Comparison of ENCODE assay signal across 9 mouse cellular contexts in genomic region chr17:45592606-45593431, GRCm38 (mm10). TPM values are rescaled to one million over a fixed set of nuclear protein-coding genes. Genes with fewer than 3 reads are reported as not detected.
DNase-seq lines count a peak whose midpoint lies in the region; ATAC-seq and TF ChIP-seq lines count a peak whose summit lies in the region.
"Had no signal": no experiment of that assay in that cellular context is flagged by ENCODE, and none has a peak within 500 bp of the region (broad histone marks: within the 10 kb centered on the region; RNA-seq: fewer than 3 reads in every experiment).

No protein-coding gene starts in this region.

- H3K9me3 ChIP-seq in lung, embryonic 15.5 days: no peaks in the 10 kb centered on the region
- H3K9me3 ChIP-seq in embryonic facial prominence, embryonic 14.5 days (ENCODE audit: control insufficient read depth, low read length): no peaks in the 10 kb centered on the region
- H3K9me3 ChIP-seq in heart, embryonic 16.5 days (replicated peaks; ENCODE audit: control insufficient read depth, low read length): no peaks in the 10 kb centered on the region
- H3K9me3 ChIP-seq in midbrain, postnatal 0 days (ENCODE audit: low read length): no peaks in the 10 kb centered on the region

- TF ChIP-seq POLR2A in lung, adult 2 months (IDR thresholded peaks at IDR 0.05; ENCODE audit: borderline replicate concordance, extremely low read depth, low read depth, low read length): no peak

- 37% methylated on average over 8 of the region's 8 CpGs for WGBS in lung, embryonic 15.5 days
- 40% methylated on average over 8 of the region's 8 CpGs for WGBS in lung, adult 2 months
- 39% methylated on average over 7 of the region's 8 CpGs for WGBS in embryonic facial prominence, embryonic 14.5 days
- 40% methylated on average over 8 of the region's 8 CpGs for WGBS in heart, embryonic 16.5 days
- WGBS in midbrain, postnatal 0 days: 61% methylated on average over 8 of the region's 8 CpGs

- no peak overlapping the region for H3K4me3 ChIP-seq in lung, embryonic 15.5 days
- no peak overlapping the region for H3K4me3 ChIP-seq in lung, adult 2 months (replicated peaks; ENCODE audit: extremely low read depth, low read depth, low read length)
- H3K4me3 ChIP-seq in embryonic facial prominence, embryonic 14.5 days (ENCODE audit: low read depth, low read length): no peak overlapping the region
- peak overlapping the region; percentile 80 for H3K4me3 ChIP-seq in heart, embryonic 16.5 days (ENCODE audit: low read length)
- H3K4me3 ChIP-seq in midbrain, postnatal 0 days (ENCODE audit: low read depth, low read length): no peak overlapping the region

- no peaks in the 10 kb centered on the region; the same call in 1 of the 2 replicates for H3K27me3 ChIP-seq in lung, embryonic 15.5 days
- H3K27me3 ChIP-seq in embryonic facial prominence, embryonic 14.5 days (replicated peaks; ENCODE audit: control insufficient read depth, insufficient read depth, low read length): 0 out of 2 replicates have a peak, but pooled peaks cover 4% of the 10 kb centered on the region
- H3K27me3 ChIP-seq in heart, embryonic 16.5 days (ENCODE audit: control insufficient read depth, insufficient read depth, low read length): no peaks in the 10 kb centered on the region
- peaks cover 8% of the 10 kb centered on the region for H3K27me3 ChIP-seq in midbrain, postnatal 0 days (ENCODE audit: insufficient read depth, low read length)
- H3K27me3 ChIP-seq: Patski had no signal

- DNase-seq in lung, adult 2 months: no peak
- no peak for DNase-seq in embryonic facial prominence, embryonic 14.5 days (ENCODE audit: low spot score)
- DNase-seq in kidney, postnatal 14 days: peak; percentile 76
- DNase-seq in midbrain, postnatal 0 days (ENCODE audit: low spot score): no peak
- DNase-seq in urinary bladder, postnatal 36 days (ENCODE audit: low spot score in 2 of 2): no peak
- no peak for DNase-seq in right cerebral cortex, postnatal 10 days (ENCODE audit: low spot score in 2 of 2)

- H3K36me3 ChIP-seq in lung, embryonic 15.5 days: peaks cover 11% of the 10 kb centered on the region; the same call in 1 of the 2 replicates
- no peaks in the 10 kb centered on the region; the same call in 1 of the 2 replicates for H3K36me3 ChIP-seq in embryonic facial prominence, embryonic 14.5 days (ENCODE audit: control insufficient read depth, insufficient read depth, low read length)
- peaks cover 19% of the 10 kb centered on the region for H3K36me3 ChIP-seq in heart, embryonic 16.5 days (ENCODE audit: control insufficient read depth, insufficient read depth)
- no peaks in the 10 kb centered on the region for H3K36me3 ChIP-seq in midbrain, postnatal 0 days (ENCODE audit: insufficient read depth, low read length)

- H3K4me2 ChIP-seq in lung, embryonic 15.5 days: peak overlapping the region; percentile 99
- peak overlapping the region; percentile 99 for H3K4me2 ChIP-seq in embryonic facial prominence, embryonic 14.5 days (ENCODE audit: low read depth, low read length)
- peak overlapping the region; percentile 100 for H3K4me2 ChIP-seq in heart, embryonic 16.5 days (ENCODE audit: low read depth, low read length)
- peak overlapping the region; percentile 24; the same call in 1 of the 2 replicates for H3K4me2 ChIP-seq in midbrain, postnatal 0 days (ENCODE audit: low read depth, low read length, poor library complexity, severe bottlenecking)

- TF ChIP-seq CTCF in lung, adult 2 months (IDR thresholded peaks at IDR 0.05; ENCODE audit: insufficient read depth, low read length): no peak
- TF ChIP-seq CTCF in midbrain, postnatal 0 days (IDR thresholded peaks at IDR 0.05): no peak

- 0 out of 2 replicates have a peak overlapping the region, but pooled peaks have one; percentile 4 for H3K9ac ChIP-seq in lung, embryonic 15.5 days
- peak overlapping the region; percentile 9; the same call in 1 of the 2 replicates for H3K9ac ChIP-seq in embryonic facial prominence, embryonic 14.5 days (ENCODE audit: low read depth, low read length)
- H3K9ac ChIP-seq in heart, embryonic 16.5 days (ENCODE audit: low read length): peak overlapping the region; percentile 68
- H3K9ac ChIP-seq in midbrain, postnatal 0 days (replicated peaks; ENCODE audit: low read length, poor library complexity, severe bottlenecking): peak overlapping the region; percentile 29; the same call in 1 of the 2 replicates

- H3K27ac ChIP-seq in lung, embryonic 15.5 days: peak overlapping the region; percentile 67
- no peak overlapping the region for H3K27ac ChIP-seq in embryonic facial prominence, embryonic 14.5 days (replicated peaks; ENCODE audit: low read depth, low read length)
- H3K27ac ChIP-seq in heart, embryonic 16.5 days (ENCODE audit: low read length): peak overlapping the region; percentile 86
- peak overlapping the region; percentile 12; the same call in 1 of the 2 replicates for H3K27ac ChIP-seq in midbrain, postnatal 0 days (ENCODE audit: low read depth, low read length)

- ATAC-seq in lung, embryonic 15.5 days (ENCODE audit: borderline replicate concordance, extremely low read depth, low FRiP score, low TSS enrichment): 0 out of 2 replicates have a peak, but pooled peaks have one; percentile 16
- ATAC-seq in embryonic facial prominence, embryonic 14.5 days (ENCODE audit: low read depth): no peak
- no peak for ATAC-seq in heart, embryonic 16.5 days (replicated peaks; ENCODE audit: extremely low read depth, insufficient read depth, low FRiP score)
- ATAC-seq in midbrain, postnatal 0 days (ENCODE audit: low FRiP score): no peak
- ATAC-seq: Patski had no signal

- H3K4me1 ChIP-seq in lung, embryonic 15.5 days: peaks cover 66% of the 10 kb centered on the region
- peaks cover 42% of the 10 kb centered on the region for H3K4me1 ChIP-seq in lung, adult 2 months (ENCODE audit: control insufficient read depth, insufficient read depth, low read length)
- peaks cover 39% of the 10 kb centered on the region for H3K4me1 ChIP-seq in embryonic facial prominence, embryonic 14.5 days (ENCODE audit: control insufficient read depth, insufficient read depth, low read length)
- peaks cover 56% of the 10 kb centered on the region for H3K4me1 ChIP-seq in heart, embryonic 16.5 days (ENCODE audit: control insufficient read depth, insufficient read depth, low read length)
- peaks cover 15% of the 10 kb centered on the region for H3K4me1 ChIP-seq in midbrain, postnatal 0 days (ENCODE audit: insufficient read depth, low read length)

RNA-seq across cellular contexts. Expression of gene Slc29a1, which starts 6.6 kb away (rescaled TPM):
- 92.1 and 103 TPM in 2 replicates for polyA plus RNA-seq in lung, embryonic 15.5 days (2015; fragmentation: Nextera tagmentation; extraction: Ambion mirVana)
- 185 and 186 TPM in 2 replicates for polyA plus RNA-seq in lung, adult 2 months (2012; rRNA removed)
- 96.5 and 110 TPM in 2 replicates for polyA plus RNA-seq in embryonic facial prominence, embryonic 14.5 days (2014; fragmentation: Nextera tagmentation; extraction: Ambion mirVana)
- polyA plus RNA-seq in heart, embryonic 16.5 days (2015; fragmentation: Nextera tagmentation; extraction: Ambion mirVana): 110 and 137 TPM in 2 replicates
- 45.3 and 82.1 TPM in 2 replicates for total RNA-seq in midbrain, postnatal 0 days (2014; rRNA removed)
- polyA plus RNA-seq in midbrain, postnatal 0 days (2015; fragmentation: Nextera tagmentation; extraction: Ambion mirVana): 38.4 TPM in 2 replicates

RNA-seq across cellular contexts. Expression of gene Mymx, which starts 9.1 kb away (rescaled TPM):
- polyA plus RNA-seq in lung, embryonic 15.5 days (2015; fragmentation: Nextera tagmentation; extraction: Ambion mirVana): 0.36 and 0.41 TPM in 2 replicates
- polyA plus RNA-seq in lung, adult 2 months (2012; rRNA removed): not detected in 2 replicates
- 52.1 and 52.5 TPM in 2 replicates for polyA plus RNA-seq in embryonic facial prominence, embryonic 14.5 days (2014; fragmentation: Nextera tagmentation; extraction: Ambion mirVana)
- polyA plus RNA-seq in heart, embryonic 16.5 days (2015; fragmentation: Nextera tagmentation; extraction: Ambion mirVana): 0.25 and 0.49 TPM in 2 replicates
- total RNA-seq in midbrain, postnatal 0 days (2014; rRNA removed): not detected in 2 replicates
- polyA plus RNA-seq in midbrain, postnatal 0 days (2015; fragmentation: Nextera tagmentation; extraction: Ambion mirVana): not detected in 2 replicates
- polyA plus RNA-seq: Patski had no signal

RNA-seq across cellular contexts. Expression of gene Hsp90ab1, which starts 19.7 kb away (rescaled TPM):
- polyA plus RNA-seq in lung, embryonic 15.5 days (2015; fragmentation: Nextera tagmentation; extraction: Ambion mirVana): 1,572 and 1,619 TPM in 2 replicates
- 212 and 340 TPM in 2 replicates for polyA plus RNA-seq in lung, adult 2 months (2012; rRNA removed)
- polyA plus RNA-seq in embryonic facial prominence, embryonic 14.5 days (2014; fragmentation: Nextera tagmentation; extraction: Ambion mirVana): 1,431 and 1,467 TPM in 2 replicates
- polyA plus RNA-seq in heart, embryonic 16.5 days (2015; fragmentation: Nextera tagmentation; extraction: Ambion mirVana): 1,191 and 1,235 TPM in 2 replicates
- total RNA-seq in midbrain, postnatal 0 days (2014; rRNA removed): 1,063 and 1,068 TPM in 2 replicates
- 1,368 and 1,371 TPM in 2 replicates for polyA plus RNA-seq in midbrain, postnatal 0 days (2015; fragmentation: Nextera tagmentation; extraction: Ambion mirVana)

RNA-seq across cellular contexts. Expression of gene Slc35b2, which starts 29.1 kb away (rescaled TPM):
- 137 and 141 TPM in 2 replicates for polyA plus RNA-seq in lung, embryonic 15.5 days (2015; fragmentation: Nextera tagmentation; extraction: Ambion mirVana)
- 89.9 and 102 TPM in 2 replicates for polyA plus RNA-seq in lung, adult 2 months (2012; rRNA removed)
- 139 and 143 TPM in 2 replicates for polyA plus RNA-seq in embryonic facial prominence, embryonic 14.5 days (2014; fragmentation: Nextera tagmentation; extraction: Ambion mirVana)
- 89.4 and 89.9 TPM in 2 replicates for polyA plus RNA-seq in heart, embryonic 16.5 days (2015; fragmentation: Nextera tagmentation; extraction: Ambion mirVana)
- 91.7 and 113 TPM in 2 replicates for total RNA-seq in midbrain, postnatal 0 days (2014; rRNA removed)
- polyA plus RNA-seq in midbrain, postnatal 0 days (2015; fragmentation: Nextera tagmentation; extraction: Ambion mirVana): 71.8 and 75.3 TPM in 2 replicates

RNA-seq across cellular contexts. Expression of gene Nfkbie, which starts 37.3 kb away (rescaled TPM):
- polyA plus RNA-seq in lung, embryonic 15.5 days (2015; fragmentation: Nextera tagmentation; extraction: Ambion mirVana): 3.0 and 5.0 TPM in 2 replicates
- 7.2 and 7.8 TPM in 2 replicates for polyA plus RNA-seq in lung, adult 2 months (2012; rRNA removed)
- 4.3 and 4.7 TPM in 2 replicates for polyA plus RNA-seq in embryonic facial prominence, embryonic 14.5 days (2014; fragmentation: Nextera tagmentation; extraction: Ambion mirVana)
- 5.3 and 10.9 TPM in 2 replicates for polyA plus RNA-seq in heart, embryonic 16.5 days (2015; fragmentation: Nextera tagmentation; extraction: Ambion mirVana)
- total RNA-seq in midbrain, postnatal 0 days (2014; rRNA removed): 2.0 and 4.8 TPM in 2 replicates
- 2.5 and 3.1 TPM in 2 replicates for polyA plus RNA-seq in midbrain, postnatal 0 days (2015; fragmentation: Nextera tagmentation; extraction: Ambion mirVana)

Comparison
In these comparisons a context has a peak if more than half of its experiments do, and no peak if none do; other contexts are left out.
1. H3K4me2 ChIP-seq: peak in every context shown above with its lines; median percentile 100 in heart, embryonic 16.5 days; 99 in lung, embryonic 15.5 days; 99 in embryonic facial prominence, embryonic 14.5 days; 24 in midbrain, postnatal 0 days.
2. H3K9ac ChIP-seq: peak in every context shown above with its lines; median percentile 68 in heart, embryonic 16.5 days; 29 in midbrain, postnatal 0 days; 9 in embryonic facial prominence, embryonic 14.5 days; 4 in lung, embryonic 15.5 days.
3. RNA of gene Mymx, which starts 9.1 kb away (polyA plus RNA-seq): 52.1 to 52.5 TPM in embryonic facial prominence, embryonic 14.5 days; 0.25 to 0.49 TPM in heart, embryonic 16.5 days, 0.36 to 0.41 TPM in lung, embryonic 15.5 days, not detected in lung, adult 2 months and not detected in midbrain, postnatal 0 days; every median in the first group is over 10 times any median in the second.